Mouse (Mus musculus) lung, embryonic 15.5 days (tissue): Measurements from ENCODE around the gene Vmn2r27. TPM values are rescaled to one million over a fixed set of nuclear protein-coding genes. Genes with fewer than 3 reads are reported as not detected.

Experiments
- ATAC-seq: fragments of 200-750 bp; cut with Nextera tagmentation; 2 replicates; pipeline ENCODE4 v1.8.0; 2017; ENCODE audit warnings: moderate number of reproducible peaks, borderline replicate concordance; ENCODE audit not compliant: low FRiP score, low TSS enrichment; ENCODE audit errors: extremely low read depth
- H3K27ac ChIP-seq: fragments of 300-500 bp; sonication (generic); 2 replicates; pipeline ENCODE4 v1.5.1; 2015; ENCODE audit warnings: moderate library complexity, mild to moderate bottlenecking, inconsistent platforms
- H3K27me3 ChIP-seq: fragments of 300-500 bp; sonication (generic); 2 replicates; pipeline ENCODE4 v1.6.1; 2015; ENCODE audit warnings: inconsistent platforms
- H3K36me3 ChIP-seq: fragments of 300-500 bp; sonication (generic); 2 replicates; pipeline ENCODE4 v1.6.1; 2015; ENCODE audit warnings: inconsistent platforms
- H3K4me1 ChIP-seq: fragments of 300-500 bp; sonication (generic); 2 replicates; pipeline ENCODE4 v1.6.1; 2015; ENCODE audit warnings: inconsistent platforms
- H3K4me2 ChIP-seq: fragments of 300-500 bp; sonication (generic); 2 replicates; pipeline ENCODE4 v1.6.1; 2015; ENCODE audit warnings: inconsistent platforms, mild to moderate bottlenecking, moderate library complexity
- H3K4me3 ChIP-seq: fragments of 300-500 bp; sonication (generic); 2 replicates; pipeline ENCODE4 v1.5.1; 2015; ENCODE audit warnings: mild to moderate bottlenecking, inconsistent platforms
- H3K9ac ChIP-seq: fragments of 300-500 bp; sonication (generic); 2 replicates; pipeline ENCODE4 v1.6.1; 2015; ENCODE audit warnings: inconsistent platforms
- H3K9me3 ChIP-seq: fragments of 300-500 bp; sonication (generic); 2 replicates; pipeline ENCODE4 v1.6.1; 2016; ENCODE audit warnings: inconsistent platforms
- WGBS: fragments of 180-500 bp; shearing (Covaris S2); methylation state at CpG from one replicate; pipeline ENCODE4 v1.1.7; 2015; 5-methylcytosine and 5-hydroxymethylcytosine counted together
- polyA plus RNA-seq: library from polyadenylated mRNA; unstranded; fragments of >200 nt; fragmentation: Nextera tagmentation; extraction: Ambion mirVana; gene quantifications from 2 replicates; pipeline ENCODE4 v1.2.1, GENCODE M21; 2015

Gene Vmn2r27
- polyA plus RNA-seq: not detected in 2 replicates

DNA sequence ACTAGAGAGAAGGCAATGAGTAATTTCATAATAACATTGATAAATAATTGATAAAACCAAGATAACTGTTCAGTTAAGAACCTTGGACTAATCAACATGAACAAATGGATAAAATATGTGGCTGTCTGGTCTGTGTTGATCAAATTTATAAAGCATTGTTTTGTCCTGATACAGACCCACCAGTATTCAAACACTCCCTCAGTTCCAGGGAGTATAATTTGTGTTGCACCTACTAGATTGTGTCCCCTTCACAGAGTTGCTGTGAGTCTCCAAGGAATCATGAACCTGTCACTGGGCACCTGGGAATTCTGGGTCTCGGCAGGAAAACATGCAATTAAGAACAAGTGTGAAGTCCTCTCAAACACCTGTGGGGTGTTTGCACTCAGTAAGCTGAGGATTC is at the start of gene Vmn2r27:
Gene Vmn2r27 (minus strand): TSS at position 101 of the 400 bp plus-strand sequence.
- Histone ChIP-seq H3K27me3 (no peaks in the 10 kb centered on the region), H3K9me3 (no peaks in the 10 kb centered on the region), H3K36me3 (no peaks in the 10 kb centered on the region), H3K4me2 (no peak within 1 kb of the TSS), H3K27ac (no peak within 1 kb of the TSS), H3K4me1 (no peaks in the 10 kb centered on the region), H3K9ac (no peak within 1 kb of the TSS), H3K4me3 (no peak within 1 kb of the TSS)
- 50% methylated on average over 1 of the region's 1 CpGs for WGBS
- ATAC-seq: no peak

DNA sequence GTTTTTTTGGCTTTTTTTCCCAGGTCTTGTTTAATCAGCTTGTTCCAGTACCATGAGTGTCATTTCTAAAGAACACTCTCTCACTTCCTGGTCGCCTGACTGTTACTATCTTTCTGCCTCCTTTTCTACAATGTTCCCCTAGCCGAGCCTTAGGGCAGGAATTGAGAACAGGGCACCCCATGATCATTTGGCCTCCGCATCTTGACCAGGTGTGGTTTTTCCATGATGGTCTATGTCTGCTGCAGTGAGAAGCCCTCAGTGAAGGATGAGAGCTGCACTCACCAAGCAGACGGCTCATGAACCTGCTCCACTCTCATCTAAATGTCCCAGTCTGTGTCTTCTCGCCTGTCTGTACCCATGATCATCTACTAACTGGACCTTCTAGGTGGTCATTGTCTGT is 46.6 kb upstream of the Vmn2r27 start:
- H3K4me1 ChIP-seq: no peaks in the 10 kb centered on the region
- no peaks in the 10 kb centered on the region for H3K9me3 ChIP-seq
- ATAC-seq: no peak
- no peak overlapping the region for H3K4me2 ChIP-seq
- 77% methylated on average over 5 of the region's 5 CpGs for WGBS
- no peak overlapping the region for H3K9ac ChIP-seq
- no peak overlapping the region for H3K27ac ChIP-seq
- no peaks in the 10 kb centered on the region for H3K27me3 ChIP-seq
- H3K36me3 ChIP-seq: no peaks in the 10 kb centered on the region
- H3K4me3 ChIP-seq: no peak overlapping the region

GRCm38 (mm10) chr6:124277641-124278040 is 46.0 kb upstream of the Vmn2r27 start:
- Histone ChIP-seq H3K36me3 (no peaks in the 10 kb centered on the region), H3K9me3 (no peaks in the 10 kb centered on the region), H3K4me1 (no peaks in the 10 kb centered on the region), H3K4me2 (no peak overlapping the region), H3K27ac (no peak overlapping the region), H3K9ac (no peak overlapping the region), H3K27me3 (no peaks in the 10 kb centered on the region), H3K4me3 (no peak overlapping the region)
- WGBS: 71% methylated on average over 5 of the region's 5 CpGs
- ATAC-seq: no peak

GRCm38 (mm10) chr6:124273231-124273880 is 41.7 kb upstream of the Vmn2r27 start:
- no peak overlapping the region for H3K4me2 ChIP-seq
- no peaks in the 10 kb centered on the region for H3K36me3 ChIP-seq
- H3K27ac ChIP-seq: no peak overlapping the region
- no peak overlapping the region for H3K4me3 ChIP-seq
- H3K27me3 ChIP-seq: no peaks in the 10 kb centered on the region
- no peaks in the 10 kb centered on the region for H3K9me3 ChIP-seq
- no peak for ATAC-seq
- no peak overlapping the region for H3K9ac ChIP-seq
- no peaks in the 10 kb centered on the region for H3K4me1 ChIP-seq
- WGBS: 67% methylated on average over 5 of the region's 5 CpGs

- Histone ChIP-seq H3K4me1 (no peaks in the 10 kb centered on the region), H3K27me3 (no peaks in the 10 kb centered on the region), H3K9ac (no peak overlapping the region), H3K36me3 (no peaks in the 10 kb centered on the region), H3K4me2 (no peak overlapping the region), H3K9me3 (no peaks in the 10 kb centered on the region), H3K4me3 (no peak overlapping the region), H3K27ac (no peak overlapping the region)
- 2% methylated on average over 3 of the region's 3 CpGs for WGBS
- ATAC-seq: no peak
Measured at GRCm38 (mm10) chr6:124262696-124263095, 31.0 kb upstream of the Vmn2r27 start.

DNA sequence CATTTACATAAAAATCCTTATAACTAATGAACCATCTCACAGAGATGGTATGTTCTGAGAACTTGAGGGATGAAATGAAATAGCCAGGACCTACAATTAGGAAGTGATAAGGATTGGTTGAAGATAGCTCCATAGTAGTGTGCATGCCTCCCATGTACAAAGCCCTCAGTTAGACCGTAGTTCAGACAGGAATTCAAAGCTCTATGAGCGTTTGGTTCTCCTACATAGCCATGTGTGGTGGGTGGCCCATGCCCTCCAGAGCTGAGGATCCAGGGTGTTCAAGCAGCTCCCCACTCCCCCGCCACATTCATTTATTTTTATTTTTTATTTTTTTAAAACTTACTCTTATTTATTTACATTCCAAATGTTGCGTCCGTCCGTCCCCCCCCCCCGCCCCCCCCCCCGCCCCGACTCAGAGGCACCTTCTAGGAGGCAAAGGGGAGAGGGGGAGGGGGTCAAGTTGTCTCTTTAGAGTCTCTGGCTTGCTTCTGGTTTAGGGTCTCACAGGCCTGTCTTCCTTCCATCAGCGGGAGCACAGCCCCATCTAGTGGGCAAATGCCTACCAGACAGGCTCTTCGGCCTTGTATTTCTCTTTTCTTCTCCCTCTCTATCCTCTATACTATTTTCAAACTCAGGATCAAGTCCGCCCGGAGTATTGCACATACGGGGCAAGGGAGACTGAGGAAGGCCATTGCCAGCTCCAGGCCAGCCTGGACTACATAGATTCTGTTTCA is 28.7 kb upstream of the Vmn2r27 start:
- Histone ChIP-seq H3K9me3 (no peaks in the 10 kb centered on the region), H3K27ac (no peak overlapping the region), H3K4me3 (no peak overlapping the region), H3K4me1 (no peaks in the 10 kb centered on the region), H3K9ac (no peak overlapping the region), H3K27me3 (no peaks in the 10 kb centered on the region), H3K36me3 (no peaks in the 10 kb centered on the region), H3K4me2 (no peak overlapping the region)
- 19% methylated on average over 14 of the region's 14 CpGs for WGBS
- ATAC-seq: peak; percentile 65; the same call in 1 of the 2 replicates

DNA sequence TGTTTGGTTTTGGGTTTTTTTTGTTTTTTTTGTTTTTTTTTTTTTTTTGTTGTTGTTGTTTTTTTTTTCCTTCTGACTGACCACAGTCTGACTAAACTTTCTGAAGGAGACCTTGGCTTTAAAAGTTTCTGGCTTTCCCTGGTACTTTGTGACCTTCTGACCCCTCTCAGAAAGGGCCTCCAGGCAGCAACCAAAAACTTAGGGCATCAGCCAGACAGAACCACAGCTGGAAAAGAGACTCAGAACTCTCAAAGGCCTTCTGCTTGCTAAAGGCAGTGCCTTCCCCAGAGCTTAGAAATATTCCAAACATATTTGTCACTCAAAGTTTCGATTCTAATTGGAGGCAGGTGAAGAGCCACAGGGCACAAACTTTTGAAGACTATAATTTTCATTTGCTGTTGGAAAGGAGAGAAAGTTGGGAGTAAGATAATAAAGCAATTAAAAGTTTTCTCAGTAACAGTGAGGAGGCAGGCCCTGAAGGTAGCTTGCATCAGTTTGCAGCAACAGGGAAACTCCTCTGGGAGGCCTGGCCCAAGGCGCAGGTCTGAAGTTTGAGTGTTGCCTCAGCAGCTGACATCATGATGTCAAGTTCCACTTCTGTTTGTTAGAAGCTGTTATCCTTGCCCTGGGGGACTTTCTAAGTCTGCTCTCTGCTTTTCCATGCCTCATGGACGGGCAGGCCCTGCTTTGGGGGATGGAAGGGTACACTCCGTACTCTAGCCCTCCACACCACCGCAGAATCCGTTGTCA is 24.2 kb upstream of the Vmn2r27 start:
- Histone ChIP-seq H3K36me3 (no peaks in the 10 kb centered on the region), H3K27me3 (no peaks in the 10 kb centered on the region), H3K9ac (no peak overlapping the region), H3K4me3 (no peak overlapping the region), H3K27ac (no peak overlapping the region), H3K9me3 (no peaks in the 10 kb centered on the region), H3K4me1 (no peaks in the 10 kb centered on the region), H3K4me2 (no peak overlapping the region)
- 67% methylated on average over 6 of the region's 6 CpGs for WGBS
- ATAC-seq: no peak

- Histone ChIP-seq H3K9me3 (no peaks in the 10 kb centered on the region), H3K4me1 (no peaks in the 10 kb centered on the region), H3K9ac (no peak overlapping the region), H3K27me3 (no peaks in the 10 kb centered on the region), H3K4me2 (no peak overlapping the region), H3K27ac (no peak overlapping the region), H3K36me3 (no peaks in the 10 kb centered on the region), H3K4me3 (no peak overlapping the region)
- no peak for ATAC-seq
- WGBS: 64% methylated on average over 4 of the region's 4 CpGs
Measured at GRCm38 (mm10) chr6:124202116-124202515, 29.5 kb downstream of the Vmn2r27 start.

GRCm38 (mm10) chr6:124168499-124169257 is 63.0 kb downstream of the Vmn2r27 start:
- 59% methylated on average over 3 of the region's 3 CpGs for WGBS
- H3K4me2 ChIP-seq: no peak overlapping the region
- ATAC-seq: no peak
- H3K4me3 ChIP-seq: no peak overlapping the region
- no peak overlapping the region for H3K9ac ChIP-seq
- H3K4me1 ChIP-seq: no peaks in the 10 kb centered on the region
- H3K27me3 ChIP-seq: no peaks in the 10 kb centered on the region
- no peaks in the 10 kb centered on the region for H3K36me3 ChIP-seq
- H3K9me3 ChIP-seq: no peaks in the 10 kb centered on the region
- no peak overlapping the region for H3K27ac ChIP-seq

- no peak overlapping the region for H3K4me2 ChIP-seq
- H3K9me3 ChIP-seq: no peaks in the 10 kb centered on the region
- no peak overlapping the region for H3K27ac ChIP-seq
- H3K4me3 ChIP-seq: no peak overlapping the region
- H3K36me3 ChIP-seq: no peaks in the 10 kb centered on the region
- no peaks in the 10 kb centered on the region for H3K4me1 ChIP-seq
- H3K9ac ChIP-seq: no peak overlapping the region
- 77% methylated on average over 2 of the region's 2 CpGs for WGBS
- no peak for ATAC-seq
- H3K27me3 ChIP-seq: no peaks in the 10 kb centered on the region
Measured at GRCm38 (mm10) chr6:124166596-124166995, 65.1 kb downstream of the Vmn2r27 start.

- Histone ChIP-seq H3K27ac (no peak overlapping the region), H3K36me3 (no peaks in the 10 kb centered on the region), H3K27me3 (no peaks in the 10 kb centered on the region), H3K9ac (no peak overlapping the region), H3K4me1 (no peaks in the 10 kb centered on the region), H3K9me3 (no peaks in the 10 kb centered on the region), H3K4me3 (no peak overlapping the region), H3K4me2 (no peak overlapping the region)
- WGBS: 42% methylated on average over 1 of the region's 1 CpGs
- ATAC-seq: no peak
Measured at GRCm38 (mm10) chr6:124149808-124150207, 81.8 kb downstream of the Vmn2r27 start.
